Mouse (Mus musculus): ENCODE measurements at regions not wholly inside any gene's neighbourhood (a gene's known extent, or its start where the extent isn't known, plus 50 kb on each side); places are given as distances from the start of the nearest gene placed in this dataset.

- peak; percentile 86 to 87 for DNase-seq
Measured at GRCm38 (mm10) chr1:110336303-110336702, 354.1 kb downstream of the Cdh7 start.

All from cerebellum, postnatal 10 days (tissue).